Comparison of ENCODE assay signal across 8 mouse cellular contexts in genomic region chr13:5862003-5862625, GRCm38 (mm10). TPM values are rescaled to one million over a fixed set of nuclear protein-coding genes. Genes with fewer than 3 reads are reported as not detected.
DNase-seq lines count a peak whose midpoint lies in the region; ATAC-seq and TF ChIP-seq lines count a peak whose summit lies in the region.

No protein-coding gene starts in this region.

- peak; percentile 63 to 68 for DNase-seq in right cerebral cortex, adult 2 months (ENCODE audit: low spot score in 2 of 2)
- DNase-seq in right cerebral cortex, postnatal 4 days: no peak
- DNase-seq in cerebellum, adult 2 months: peak; percentile 51 to 65
- DNase-seq in heart, adult 18-20 months: peak; percentile 75 to 79
- DNase-seq in kidney, adult 11 months: peak; percentile 72
- DNase-seq in liver, embryonic 13.5 days: no peak

- no peak for TF ChIP-seq POLR2A in cerebellum, adult 2 months (IDR thresholded peaks at IDR 0.05; ENCODE audit: borderline replicate concordance, insufficient read depth, low read length)

- peaks cover 3% of the 10 kb centered on the region; the same call in 1 of the 2 replicates for H3K4me1 ChIP-seq in cerebellum, adult 2 months (ENCODE audit: control insufficient read depth, insufficient read depth, low read length)
- H3K4me1 ChIP-seq in liver, embryonic 13.5 days (replicated peaks): peaks cover 30% of the 10 kb centered on the region
- peaks cover 17% of the 10 kb centered on the region; the same call in 1 of the 2 replicates for H3K4me1 ChIP-seq in neural tube, embryonic 12.5 days

- H3K4me3 ChIP-seq in cerebellum, adult 2 months (replicated peaks; ENCODE audit: insufficient read depth, low read depth, low read length): peak overlapping the region; percentile 87
- peak overlapping the region; percentile 79 for H3K4me3 ChIP-seq in liver, embryonic 13.5 days (replicated peaks)
- H3K4me3 ChIP-seq in neural tube, embryonic 12.5 days: peak overlapping the region; percentile 61

- no peak for ATAC-seq in liver, embryonic 13.5 days (ENCODE audit: low read depth)
- ATAC-seq in neural tube, embryonic 12.5 days (ENCODE audit: low FRiP score, low read depth): 0 out of 2 replicates have a peak, but pooled peaks have one; percentile 1
- ATAC-seq in monocyte, adult 5-6 weeks (replicated peaks; ENCODE audit: insufficient number of reproducible peaks, low FRiP score, low TSS enrichment, poor library complexity, severe bottlenecking): no peak

- H3K9me3 ChIP-seq in liver, embryonic 13.5 days (replicated peaks): no peaks in the 10 kb centered on the region
- H3K9me3 ChIP-seq in neural tube, embryonic 12.5 days: no peaks in the 10 kb centered on the region

- peak overlapping the region; percentile 82 for H3K9ac ChIP-seq in liver, embryonic 13.5 days
- peak overlapping the region; percentile 63 for H3K9ac ChIP-seq in neural tube, embryonic 12.5 days

- peak overlapping the region; percentile 71 for H3K4me2 ChIP-seq in liver, embryonic 13.5 days
- H3K4me2 ChIP-seq in neural tube, embryonic 12.5 days (replicated peaks): peak overlapping the region; percentile 61

- H3K36me3 ChIP-seq in liver, embryonic 13.5 days: peaks cover 23% of the 10 kb centered on the region
- H3K36me3 ChIP-seq in neural tube, embryonic 12.5 days: peaks cover 23% of the 10 kb centered on the region

- no peak for TF ChIP-seq CTCF in cerebellum, adult 2 months (IDR thresholded peaks at IDR 0.05; ENCODE audit: borderline replicate concordance, insufficient read depth, low read depth, low read length)

- H3K27ac ChIP-seq in cerebellum, adult 2 months (ENCODE audit: insufficient read depth, low read length): peak overlapping the region; percentile 69
- peak overlapping the region; percentile 91 for H3K27ac ChIP-seq in liver, embryonic 13.5 days
- H3K27ac ChIP-seq in neural tube, embryonic 12.5 days: peak overlapping the region; percentile 82

- under 1% methylated on average over 20 of the region's 20 CpGs for WGBS in cerebellum, adult 2 months
- WGBS in liver, embryonic 13.5 days (ENCODE audit: insufficient replicate concordance): under 1% methylated on average over 20 of the region's 20 CpGs
- WGBS in neural tube, embryonic 12.5 days: under 1% methylated on average over 20 of the region's 20 CpGs

- H3K27me3 ChIP-seq in cerebellum, adult 2 months (ENCODE audit: control insufficient read depth, insufficient read depth, low read length): no peaks in the 10 kb centered on the region
- no peaks in the 10 kb centered on the region for H3K27me3 ChIP-seq in liver, embryonic 13.5 days
- no peaks in the 10 kb centered on the region for H3K27me3 ChIP-seq in neural tube, embryonic 12.5 days (replicated peaks)

RNA-seq across cellular contexts. Expression of gene Klf6, which starts 0.8 kb away (rescaled TPM):
- 11.8 and 12.3 TPM in 2 replicates for polyA plus RNA-seq in cerebellum, adult 2 months (2012; rRNA removed)
- total RNA-seq in heart, adult 18-20 months (2021): 10 to 100 TPM; 64.8 to 69.7 TPM
- 20.8 and 23.0 TPM in 2 replicates for polyA plus RNA-seq in liver, embryonic 13.5 days (2015; fragmentation: Nextera tagmentation; extraction: Ambion mirVana)
- 68.1 and 70.8 TPM in 2 replicates for polyA plus RNA-seq in neural tube, embryonic 12.5 days (2016; fragmentation: Nextera tagmentation; extraction: Ambion mirVana)
- total RNA-seq in monocyte, adult 5-6 weeks (2017): 457 to 663 TPM (median 525 TPM) in 3 replicates

Comparison
In these comparisons a context has a peak if more than half of its experiments do, and no peak if none do; other contexts are left out.
1. DNase-seq: peak in right cerebral cortex, adult 2 months (2 of 2), cerebellum, adult 2 months (2 of 2), heart, adult 18-20 months (2 of 2) and kidney, adult 11 months (single experiment); none in right cerebral cortex, postnatal 4 days (single experiment) and liver, embryonic 13.5 days (single experiment).
2. Peak in every context shown above with its lines, with median percentiles within 50 percentile points of each other: H3K27ac ChIP-seq and H3K4me3 ChIP-seq.